ENCODE assay signal across 8 mouse cellular contexts in the genomic region with DNA sequence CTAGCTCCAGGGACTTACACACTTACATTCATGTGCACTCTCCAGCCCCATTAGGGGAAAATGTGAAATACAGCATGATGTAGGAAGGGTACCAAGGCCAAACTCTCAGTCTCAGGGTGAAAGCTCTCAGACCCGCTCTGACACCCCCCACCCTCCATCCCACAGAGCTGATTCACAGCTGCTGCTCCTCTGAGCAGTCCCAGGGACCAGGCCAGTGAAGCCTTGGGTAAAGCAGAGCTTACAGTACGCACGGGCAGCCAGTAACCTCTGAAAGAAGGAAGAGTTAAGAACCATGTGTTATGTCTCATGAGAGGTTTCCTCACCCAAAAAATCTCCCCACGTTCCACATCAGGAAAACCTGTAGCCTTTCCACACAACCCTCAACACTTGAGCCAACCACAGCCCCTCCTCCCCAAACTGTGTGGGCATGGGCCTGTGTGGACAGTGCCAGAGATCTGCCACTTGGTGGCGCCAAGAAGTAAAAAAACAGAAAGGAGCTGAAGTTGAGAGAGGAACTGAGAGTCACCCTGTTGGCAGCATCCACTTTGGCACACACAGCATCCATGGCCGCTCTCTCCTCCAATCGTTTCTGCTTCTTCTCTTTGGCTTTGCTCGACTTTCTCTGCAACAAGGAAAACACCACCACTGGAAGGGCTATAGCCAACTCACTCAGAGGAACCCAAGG. TPM values are rescaled to one million over a fixed set of nuclear protein-coding genes. Genes with fewer than 3 reads are reported as not detected.
DNase-seq lines count a peak whose midpoint lies in the region; ATAC-seq and TF ChIP-seq lines count a peak whose summit lies in the region.

No protein-coding gene starts in this region.

- H3K79me2 ChIP-seq in heart, adult 2 months (replicated peaks; ENCODE audit: control insufficient read depth, insufficient read depth, low read length): peaks cover 2% of the 10 kb centered on the region

- no peak for TF ChIP-seq POLR2A in heart, adult 2 months (IDR thresholded peaks at IDR 0.05; ENCODE audit: insufficient read depth, low read depth, low read length)

- H3K27ac ChIP-seq in embryonic facial prominence, embryonic 12.5 days: no peak overlapping the region
- H3K27ac ChIP-seq in heart, adult 2 months: no peak overlapping the region
- no peak overlapping the region for H3K27ac ChIP-seq in kidney, embryonic 14.5 days (ENCODE audit: low read depth, low read length)
- no peak overlapping the region for H3K27ac ChIP-seq in limb, embryonic 15.5 days

- H3K4me1 ChIP-seq in embryonic facial prominence, embryonic 12.5 days: peaks cover 2% of the 10 kb centered on the region
- H3K4me1 ChIP-seq in heart, adult 2 months (ENCODE audit: control insufficient read depth, insufficient read depth, low read length): peaks cover 3% of the 10 kb centered on the region; the same call in 1 of the 2 replicates
- H3K4me1 ChIP-seq in kidney, embryonic 14.5 days (ENCODE audit: control insufficient read depth, insufficient read depth, low read length): peaks cover 1% of the 10 kb centered on the region; the same call in 1 of the 2 replicates
- peaks cover 10% of the 10 kb centered on the region for H3K4me1 ChIP-seq in limb, embryonic 15.5 days

- H3K4me3 ChIP-seq in embryonic facial prominence, embryonic 12.5 days: no peak overlapping the region
- no peak overlapping the region for H3K4me3 ChIP-seq in heart, adult 2 months
- H3K4me3 ChIP-seq in kidney, embryonic 14.5 days (ENCODE audit: low read length): no peak overlapping the region
- no peak overlapping the region for H3K4me3 ChIP-seq in limb, embryonic 15.5 days

- intact Hi-C loops in heart, adult 2 months (cut with DNase I): loop anchor here (1.0 kb wide), 2 partner anchors 111 to 202 kb away; no protein-coding TSS in a partner anchor

- no peak overlapping the region for H3K9ac ChIP-seq in embryonic facial prominence, embryonic 12.5 days
- H3K9ac ChIP-seq in heart, adult 2 months (ENCODE audit: low read depth, low read length): no peak overlapping the region
- H3K9ac ChIP-seq in kidney, embryonic 14.5 days (ENCODE audit: low read depth, low read length): no peak overlapping the region
- H3K9ac ChIP-seq in limb, embryonic 15.5 days: no peak overlapping the region

- TF ChIP-seq CTCF in heart, adult 2 months (IDR thresholded peaks at IDR 0.05): peak; percentile 92

- no peak overlapping the region for H3K4me2 ChIP-seq in embryonic facial prominence, embryonic 12.5 days (replicated peaks)
- H3K4me2 ChIP-seq in kidney, embryonic 14.5 days (replicated peaks; ENCODE audit: low read depth, low read length): no peak overlapping the region
- no peak overlapping the region for H3K4me2 ChIP-seq in limb, embryonic 15.5 days

- peak; percentile 92 for DNase-seq in 3T3-L1 (ENCODE audit: low read depth, low spot score)
- DNase-seq in adrenal gland, postnatal 25 days: peak; percentile 75
- peak; percentile 80 to 83 for DNase-seq in heart, adult 2 months
- DNase-seq in spleen, postnatal 36 days (ENCODE audit: low spot score in 2 of 2): peak; percentile 77

- peaks cover 48% of the 10 kb centered on the region for H3K36me3 ChIP-seq in embryonic facial prominence, embryonic 12.5 days
- no peaks in the 10 kb centered on the region for H3K36me3 ChIP-seq in heart, adult 2 months (ENCODE audit: control insufficient read depth, insufficient read depth, low read length)
- peaks cover 62% of the 10 kb centered on the region for H3K36me3 ChIP-seq in kidney, embryonic 14.5 days (ENCODE audit: control insufficient read depth, insufficient read depth, low read length)
- H3K36me3 ChIP-seq in limb, embryonic 15.5 days: peaks cover 56% of the 10 kb centered on the region

- WGBS in embryonic facial prominence, embryonic 12.5 days: 59% methylated on average over 8 of the region's 8 CpGs
- WGBS in heart, adult 2 months: 43% methylated on average over 8 of the region's 8 CpGs
- 64% methylated on average over 8 of the region's 8 CpGs for WGBS in kidney, embryonic 14.5 days
- WGBS in limb, embryonic 15.5 days: 54% methylated on average over 8 of the region's 8 CpGs

- H3K27me3 ChIP-seq in embryonic facial prominence, embryonic 12.5 days: no peaks in the 10 kb centered on the region
- H3K27me3 ChIP-seq in heart, adult 2 months (ENCODE audit: control insufficient read depth, insufficient read depth, low read length): no peaks in the 10 kb centered on the region
- no peaks in the 10 kb centered on the region for H3K27me3 ChIP-seq in kidney, embryonic 14.5 days (ENCODE audit: control insufficient read depth, insufficient read depth, low read length)
- no peaks in the 10 kb centered on the region for H3K27me3 ChIP-seq in limb, embryonic 15.5 days

- ATAC-seq in embryonic facial prominence, embryonic 12.5 days (ENCODE audit: insufficient number of reproducible peaks, insufficient read depth, low FRiP score, low TSS enrichment): 0 out of 2 replicates have a peak, but pooled peaks have one; percentile 36
- ATAC-seq in kidney, embryonic 14.5 days (ENCODE audit: low FRiP score, low TSS enrichment): peak; percentile 88
- peak; percentile 59; the same call in 1 of the 2 replicates for ATAC-seq in limb, embryonic 15.5 days (ENCODE audit: insufficient number of reproducible peaks, low FRiP score, low TSS enrichment, low read depth)
- ATAC-seq in monocyte, adult 5-6 weeks (replicated peaks; ENCODE audit: insufficient number of reproducible peaks, low FRiP score, low TSS enrichment, poor library complexity, severe bottlenecking): peak; percentile 91

- peak; percentile 74 for TF ChIP-seq EP300 in heart, adult 2 months (IDR thresholded peaks at IDR 0.05; ENCODE audit: insufficient read depth, low read depth, low read length)

- H3K9me3 ChIP-seq in embryonic facial prominence, embryonic 12.5 days: no peaks in the 10 kb centered on the region
- H3K9me3 ChIP-seq in kidney, embryonic 14.5 days (ENCODE audit: control insufficient read depth, low read length): no peaks in the 10 kb centered on the region
- H3K9me3 ChIP-seq in limb, embryonic 15.5 days: no peaks in the 10 kb centered on the region

RNA-seq across cellular contexts. Expression of a gene that starts 6.3 kb away (rescaled TPM):
- 33.1 and 34.2 TPM in 2 replicates for total RNA-seq in adrenal gland, postnatal 25 days (2021)
- polyA plus RNA-seq in embryonic facial prominence, embryonic 12.5 days (2016; fragmentation: Nextera tagmentation; extraction: Ambion mirVana): 71.8 and 72.2 TPM in 2 replicates
- total RNA-seq in heart, adult 2 months (2021): 10 to 100 TPM; 14.9 to 16.4 TPM
- 23.8 and 31.8 TPM in 2 replicates for polyA plus RNA-seq in heart, adult 2 months (2012; rRNA removed)
- polyA plus RNA-seq in kidney, embryonic 14.5 days (2014; fragmentation: Nextera tagmentation; extraction: Ambion mirVana): 57.8 and 90.7 TPM in 2 replicates
- polyA plus RNA-seq in limb, embryonic 15.5 days (2015; fragmentation: Nextera tagmentation; extraction: Ambion mirVana): 43.4 and 45.0 TPM in 2 replicates
- total RNA-seq in monocyte, adult 5-6 weeks (2017): 14.9 to 17.6 TPM (median 17.5 TPM) in 3 replicates

RNA-seq across cellular contexts. Expression of a gene that starts 17.3 kb away (rescaled TPM):
- total RNA-seq in adrenal gland, postnatal 25 days (2021): 781 and 926 TPM in 2 replicates
- polyA plus RNA-seq in embryonic facial prominence, embryonic 12.5 days (2016; fragmentation: Nextera tagmentation; extraction: Ambion mirVana): 824 and 858 TPM in 2 replicates
- total RNA-seq in heart, adult 2 months (2021): 100 to 1,000 TPM; 384 to 424 TPM
- 589 and 775 TPM in 2 replicates for polyA plus RNA-seq in heart, adult 2 months (2012; rRNA removed)
- polyA plus RNA-seq in kidney, embryonic 14.5 days (2014; fragmentation: Nextera tagmentation; extraction: Ambion mirVana): 1,171 and 1,487 TPM in 2 replicates
- polyA plus RNA-seq in limb, embryonic 15.5 days (2015; fragmentation: Nextera tagmentation; extraction: Ambion mirVana): 676 and 682 TPM in 2 replicates
- total RNA-seq in monocyte, adult 5-6 weeks (2017): 236 to 274 TPM (median 246 TPM) in 3 replicates

RNA-seq across cellular contexts. Expression of a gene that starts 28.6 kb away (rescaled TPM):
- 102 and 132 TPM in 2 replicates for total RNA-seq in adrenal gland, postnatal 25 days (2021)
- 234 and 242 TPM in 2 replicates for polyA plus RNA-seq in embryonic facial prominence, embryonic 12.5 days (2016; fragmentation: Nextera tagmentation; extraction: Ambion mirVana)
- total RNA-seq in heart, adult 2 months (2021): 10 to 100 TPM; 62.1 to 70.9 TPM
- 73.3 and 84.2 TPM in 2 replicates for polyA plus RNA-seq in heart, adult 2 months (2012; rRNA removed)
- polyA plus RNA-seq in kidney, embryonic 14.5 days (2014; fragmentation: Nextera tagmentation; extraction: Ambion mirVana): 237 and 255 TPM in 2 replicates
- polyA plus RNA-seq in limb, embryonic 15.5 days (2015; fragmentation: Nextera tagmentation; extraction: Ambion mirVana): 183 and 197 TPM in 2 replicates
- 71.4 to 75.8 TPM (median 73.8 TPM) in 3 replicates for total RNA-seq in monocyte, adult 5-6 weeks (2017)

RNA-seq across cellular contexts. Expression of a gene that starts 32.4 kb away (rescaled TPM):
- total RNA-seq in adrenal gland, postnatal 25 days (2021): 5.6 and 6.0 TPM in 2 replicates
- polyA plus RNA-seq in embryonic facial prominence, embryonic 12.5 days (2016; fragmentation: Nextera tagmentation; extraction: Ambion mirVana): 40.8 and 43.5 TPM in 2 replicates
- total RNA-seq in heart, adult 2 months (2021): 1 to 10 TPM; 5.7 to 7.6 TPM
- polyA plus RNA-seq in heart, adult 2 months (2012; rRNA removed): 11.6 and 12.7 TPM in 2 replicates
- 9.8 and 16.0 TPM in 2 replicates for polyA plus RNA-seq in kidney, embryonic 14.5 days (2014; fragmentation: Nextera tagmentation; extraction: Ambion mirVana)
- 16.9 TPM in 2 replicates for polyA plus RNA-seq in limb, embryonic 15.5 days (2015; fragmentation: Nextera tagmentation; extraction: Ambion mirVana)
- total RNA-seq in monocyte, adult 5-6 weeks (2017): not detected in 3 replicates

Comparison
In these comparisons a context has a peak if more than half of its experiments do, and no peak if none do; other contexts are left out.
1. ATAC-seq: peak in every context shown above with its lines; median percentile 91 in monocyte, adult 5-6 weeks; 88 in kidney, embryonic 14.5 days; 59 in limb, embryonic 15.5 days; 36 in embryonic facial prominence, embryonic 12.5 days.